Mouse (Mus musculus): ENCODE results near the gene Toe1.
"Not testable (repeated sequence)": the region's sequence is repeated elsewhere in the genome, so short reads cannot be mapped to it uniquely, and the experiment has no call there.

Toe1 gene

GRCm38 (mm10) chr4:116807197-116808129 lies at the start of gene Toe1, which contains the start of gene Mutyh:
TSS of gene Toe1 (minus strand) at chr4:116807640.
TSS of gene Mutyh (plus strand) at chr4:116807723.
- peak; percentile 96 for DNase-seq (ENCODE audit: low read depth, low spot score)

GRCm38 (mm10) chr4:116857203-116857602 lies 49.8 kb upstream of the Toe1 start:
- no peak for DNase-seq (ENCODE audit: low read depth, low spot score)

- DNase-seq (ENCODE audit: low read depth, low spot score): no peak
Observed at GRCm38 (mm10) chr4:116854286-116854685, 46.8 kb upstream of the Toe1 start.

- DNase-seq (ENCODE audit: low read depth, low spot score): no peak
Observed at GRCm38 (mm10) chr4:116849901-116850300, 42.5 kb upstream of the Toe1 start.

- no peak for DNase-seq (ENCODE audit: low read depth, low spot score)
Observed at GRCm38 (mm10) chr4:116844324-116844723, 36.9 kb upstream of the Toe1 start.

- DNase-seq (ENCODE audit: low read depth, low spot score): no peak
Observed at GRCm38 (mm10) chr4:116840841-116841240, 33.4 kb upstream of the Toe1 start.

- DNase-seq (ENCODE audit: low read depth, low spot score): not testable (repeated sequence)
Observed at GRCm38 (mm10) chr4:116840096-116840495, 32.7 kb upstream of the Toe1 start.

- no peak for DNase-seq (ENCODE audit: low read depth, low spot score)
Observed at GRCm38 (mm10) chr4:116838999-116839398, 31.6 kb upstream of the Toe1 start.

GRCm38 (mm10) chr4:116830070-116830368 lies 22.6 kb upstream of the Toe1 start:
- DNase-seq (ENCODE audit: low read depth, low spot score): no peak

- DNase-seq (ENCODE audit: low read depth, low spot score): no peak
Observed at GRCm38 (mm10) chr4:116829364-116830069, 22.1 kb upstream of the Toe1 start.

- peak; percentile 83 for DNase-seq (ENCODE audit: low read depth, low spot score)
Observed at GRCm38 (mm10) chr4:116827819-116828218, 20.4 kb upstream of the Toe1 start.

- peak; percentile 55 for DNase-seq (ENCODE audit: low read depth, low spot score)
Observed at GRCm38 (mm10) chr4:116824541-116825004, 17.1 kb upstream of the Toe1 start.

- DNase-seq (ENCODE audit: low read depth, low spot score): no peak
Observed at GRCm38 (mm10) chr4:116821694-116822016, 14.2 kb upstream of the Toe1 start, which contains the start of gene Hpdl. TSS of gene Hpdl (minus strand) at chr4:116821707.

- peak; percentile 49 for DNase-seq (ENCODE audit: low read depth, low spot score)
Observed at GRCm38 (mm10) chr4:116820902-116821693, 13.7 kb upstream of the Toe1 start.

GRCm38 (mm10) chr4:116819968-116820901 lies 12.8 kb upstream of the Toe1 start:
- DNase-seq (ENCODE audit: low read depth, low spot score): no peak

GRCm38 (mm10) chr4:116817486-116817885 lies 10.0 kb upstream of the Toe1 start:
- no peak for DNase-seq (ENCODE audit: low read depth, low spot score)

- DNase-seq (ENCODE audit: low read depth, low spot score): no peak
Observed at GRCm38 (mm10) chr4:116815276-116815675, 7.8 kb upstream of the Toe1 start.

- DNase-seq (ENCODE audit: low read depth, low spot score): no peak
Observed at GRCm38 (mm10) chr4:116811012-116811411, 3.6 kb upstream of the Toe1 start.

GRCm38 (mm10) chr4:116799901-116800300 lies 7.5 kb downstream of the Toe1 start:
- no peak for DNase-seq (ENCODE audit: low read depth, low spot score)

- no peak for DNase-seq (ENCODE audit: low read depth, low spot score)
Observed at GRCm38 (mm10) chr4:116796442-116797110, 10.9 kb downstream of the Toe1 start.

Measured in forelimb bud, embryonic 11.5 days (tissue).